Mouse (Mus musculus) ES-E14 (cell line): ENCODE results near the gene Spata7.

Source experiments
- CHD2 ChIP-seq: IDR thresholded peaks from 2 replicates; pipeline ENCODE4 v1.6.1; 2014; ENCODE audit warnings: mild to moderate bottlenecking, low read depth, low read length, inconsistent platforms
- MAFK ChIP-seq: IDR thresholded peaks from 2 replicates; pipeline ENCODE4 v1.6.1; 2014; ENCODE audit warnings: mild to moderate bottlenecking, low read depth, low read length, inconsistent platforms; ENCODE audit not compliant: insufficient read depth

- no peak for TF ChIP-seq CHD2
- no peak for TF ChIP-seq MAFK
Observed at GRCm38 (mm10) chr12:98682196-98682595, 54.2 kb downstream of the Spata7 start.
